Mouse (Mus musculus): ENCODE measurements around the gene Nkapd1.

DNA sequence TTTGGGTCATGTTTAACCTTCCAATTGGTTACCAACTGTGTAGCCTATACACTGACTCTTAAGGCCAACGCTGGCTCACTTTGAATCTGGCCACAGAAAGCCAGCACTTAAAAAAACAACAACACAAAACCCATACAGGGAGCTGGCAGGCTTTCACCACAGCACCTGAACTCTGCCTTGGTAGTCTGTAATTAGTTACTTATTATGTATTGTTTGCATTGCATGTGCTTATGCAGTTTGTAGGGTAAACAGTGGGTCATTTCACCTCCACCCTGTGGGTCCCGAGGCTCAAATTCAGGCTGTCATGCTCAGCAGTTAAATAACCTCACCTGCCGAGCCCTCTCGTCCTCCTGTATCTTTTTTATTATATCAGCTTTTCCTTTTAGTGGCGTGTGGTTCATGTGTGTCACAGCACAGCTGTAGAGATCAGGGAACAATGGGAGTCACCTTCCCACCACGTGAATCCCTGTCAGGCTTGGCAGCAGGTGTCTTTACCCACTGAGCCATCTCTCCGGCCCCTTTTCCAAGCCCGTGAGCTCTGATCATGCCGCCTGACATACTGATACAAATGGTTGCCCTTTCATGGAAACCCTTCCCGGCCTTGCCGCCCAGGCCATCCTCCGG, 22.4 kb downstream of the Nkapd1 start:
- TF ChIP-seq POLR2A (IDR thresholded peaks at IDR 0.05; ENCODE audit: control insufficient read depth, low read depth, low read length) (no peak), CTCF (IDR thresholded peaks at IDR 0.05; ENCODE audit: control insufficient read depth, insufficient read depth, insufficient replicate concordance, low read depth, low read length) (no peak)

Measured in testis, adult 2 months (tissue).